Mouse (Mus musculus): Measurements from ENCODE around the gene Larp1. TPM values are rescaled to one million over a fixed set of nuclear protein-coding genes. Genes with fewer than 3 reads are reported as not detected.
A peak's percentile ranks its signal among the peaks of the same experiment; 100 is the strongest.

The Larp1 gene
- total and polyA plus RNA-seq, 3 experiments = 73.9 to 2,325 (median 201) TPM

GRCm38 (mm10) chr11:57983480-57984342 is 25.2 kb upstream of the Larp1 start (continued):
- TF ChIP-seq MXI1 (IDR thresholded peaks at IDR 0.05; ENCODE audit: low read depth, low read length) = peak; percentile 95
- no peak for TF ChIP-seq E2F4 (IDR thresholded peaks at IDR 0.05; ENCODE audit: borderline replicate concordance, low read depth, low read length)
- TF ChIP-seq GATA1 (IDR thresholded peaks at IDR 0.05; ENCODE audit: low read depth, low read length) = no peak
- TF ChIP-seq NELFE (IDR thresholded peaks at IDR 0.05; ENCODE audit: low read depth, low read length) = no peak
- no peak for TF ChIP-seq ELF1 (IDR thresholded peaks at IDR 0.05; ENCODE audit: low read depth, low read length)
- TF ChIP-seq TAL1 (IDR thresholded peaks at IDR 0.05; ENCODE audit: low read length) = peak; percentile 61
- peak; percentile 15; the same call in 1 of the 2 replicates for TF ChIP-seq TBP (IDR thresholded peaks at IDR 0.05; ENCODE audit: low read depth, low read length)
- TF ChIP-seq NRF1 (IDR thresholded peaks at IDR 0.05; ENCODE audit: insufficient read depth, low read depth, low read length, poor library complexity, severe bottlenecking) = no peak
- TF ChIP-seq CHD1 (IDR thresholded peaks at IDR 0.05; ENCODE audit: low read depth, low read length) = no peak
- TF ChIP-seq POLR2AphosphoS5 (IDR thresholded peaks at IDR 0.05; ENCODE audit: borderline replicate concordance, low read depth, low read length) = no peak
- peak; percentile 70 for TF ChIP-seq SIN3A (IDR thresholded peaks at IDR 0.05; ENCODE audit: low read length)
- peak; percentile 75 for TF ChIP-seq TCF12 (IDR thresholded peaks at IDR 0.05; ENCODE audit: low read depth, low read length)
- no peak for TF ChIP-seq USF2 (IDR thresholded peaks at IDR 0.05; ENCODE audit: borderline replicate concordance in 1 of 2, insufficient read depth in 1 of 2, low read depth in 1 of 2, low read length in 2 of 2)
- TF ChIP-seq UBTF (IDR thresholded peaks at IDR 0.05; ENCODE audit: borderline replicate concordance, insufficient read depth, low read depth, low read length) = no peak
- peak in 1 of 2 experiments; percentile 67; a peak in 3 of 4 replicates for TF ChIP-seq EP300 (IDR thresholded peaks at IDR 0.05; ENCODE audit: low read depth in 1 of 2, low read length in 2 of 2)
- TF ChIP-seq ZNF384 (IDR thresholded peaks at IDR 0.05; ENCODE audit: low read depth, low read length) = no peak
- peak; percentile 57; the same call in 1 of the 2 replicates for TF ChIP-seq MAZ (IDR thresholded peaks at IDR 0.05; ENCODE audit: low read depth, low read length)
- TF ChIP-seq RAD21 (IDR thresholded peaks at IDR 0.05; ENCODE audit: low read depth, low read length) = no peak; the same call in 1 of the 2 replicates
- TF ChIP-seq ZKSCAN1 (IDR thresholded peaks at IDR 0.05; ENCODE audit: low read depth, low read length) = no peak
- TF ChIP-seq MAX (IDR thresholded peaks at IDR 0.05; ENCODE audit: low read length) = peak; percentile 95

- H3K27ac ChIP-seq (ENCODE audit: control insufficient read depth, low read depth, low read length) = peak overlapping the region; percentile 100
- peaks cover 8 to 11% of the 10 kb centered on the region in 2 experiments for H3K4me1 ChIP-seq (ENCODE audit: control insufficient read depth in 1 of 2, insufficient read depth in 2 of 2, low read length in 2 of 2)
- TF ChIP-seq CTCF (IDR thresholded peaks at IDR 0.05 in 2 of 3, conservative IDR thresholded peaks at IDR 0.05 in 1 of 3; ENCODE audit: control insufficient read depth in 1 of 3, insufficient read depth in 1 of 3, low read depth in 2 of 3, low read length in 3 of 3, poor library complexity in 1 of 3, severe bottlenecking in 1 of 3) = no peak
- TF ChIP-seq POLR2AphosphoS2 (IDR thresholded peaks at IDR 0.05; ENCODE audit: low read length) = no peak
- TF ChIP-seq POLR2AphosphoS5 (IDR thresholded peaks at IDR 0.05; ENCODE audit: borderline replicate concordance, low read depth, low read length) = no peak
- TF ChIP-seq MAFK (IDR thresholded peaks at IDR 0.05; ENCODE audit: borderline replicate concordance, low read depth, low read length) = no peak
- no peak for TF ChIP-seq GABPA (IDR thresholded peaks at IDR 0.05; ENCODE audit: low read depth, low read length)
- TF ChIP-seq RAD21 (IDR thresholded peaks at IDR 0.05; ENCODE audit: low read depth, low read length) = no peak
- peak; percentile 77 for TF ChIP-seq GATA1 (IDR thresholded peaks at IDR 0.05; ENCODE audit: low read depth, low read length)
- TF ChIP-seq SMC3 (IDR thresholded peaks at IDR 0.05; ENCODE audit: low read depth, low read length) = no peak
- no peak for TF ChIP-seq KAT2A (conservative IDR thresholded peaks at IDR 0.05; ENCODE audit: low read depth, low read length)
- TF ChIP-seq CHD2 (IDR thresholded peaks at IDR 0.05; ENCODE audit: low read length) = no peak
- peak; percentile 25 to 61; a peak in 3 of 4 replicates for TF ChIP-seq EP300 (IDR thresholded peaks at IDR 0.05; ENCODE audit: low read depth in 1 of 2, low read length in 2 of 2)
- no peak for TF ChIP-seq JUND (IDR thresholded peaks at IDR 0.05; ENCODE audit: low read depth, low read length)
- no peak for TF ChIP-seq MEF2A (IDR thresholded peaks at IDR 0.05; ENCODE audit: extremely low read depth, insufficient replicate concordance, low read depth, low read length, poor library complexity, severe bottlenecking)
- TF ChIP-seq BHLHE40 (IDR thresholded peaks at IDR 0.05; ENCODE audit: borderline replicate concordance, low read depth, low read length) = no peak
- TF ChIP-seq MYC (IDR thresholded peaks at IDR 0.05; ENCODE audit: low read depth, low read length) = no peak; the same call in 1 of the 2 replicates
- TF ChIP-seq NELFE (IDR thresholded peaks at IDR 0.05; ENCODE audit: low read depth, low read length) = no peak
- TF ChIP-seq ZKSCAN1 (IDR thresholded peaks at IDR 0.05; ENCODE audit: low read depth, low read length) = peak; percentile 95
- TF ChIP-seq RCOR1 (IDR thresholded peaks at IDR 0.05; ENCODE audit: low read depth, low read length) = no peak
- no peak; the same call in 1 of the 2 replicates for TF ChIP-seq MXI1 (IDR thresholded peaks at IDR 0.05; ENCODE audit: low read depth, low read length)
- no peak for TF ChIP-seq MAZ (IDR thresholded peaks at IDR 0.05; ENCODE audit: low read depth, low read length)
These were observed 24.6 kb upstream of the Larp1 start for GRCm38 (mm10) chr11:57984343-57984666.

More at GRCm38 (mm10) chr11:57984343-57984666, 24.6 kb upstream of the Larp1 start:
- H3K4me3 ChIP-seq (ENCODE audit: control insufficient read depth in 1 of 2, insufficient read depth in 1 of 2, low read depth in 2 of 2, low read length in 2 of 2) = peak overlapping the region; percentile 31 to 51
- H3K9ac ChIP-seq (ENCODE audit: control insufficient read depth, low read depth, low read length, poor library complexity, severe bottlenecking) = peak overlapping the region; percentile 62
- H3K9me3 ChIP-seq (replicated peaks; ENCODE audit: insufficient read depth, low read length) = no peaks in the 10 kb centered on the region
- no peak for DNase-seq (ENCODE audit: low read depth, low spot score)
- peaks cover 2 to 6% of the 10 kb centered on the region in 2 experiments; a peak in 3 of 4 replicates for H3K27me3 ChIP-seq (ENCODE audit: control insufficient read depth in 1 of 2, insufficient read depth in 2 of 2, low read length in 2 of 2)
- H3K79me2 ChIP-seq (ENCODE audit: control insufficient read depth, insufficient read depth, low read length, poor library complexity) = no peaks in the 10 kb centered on the region
- peaks cover 0 to 9% of the 10 kb centered on the region in 2 experiments; a peak in 2 of 4 replicates for H3K36me3 ChIP-seq (ENCODE audit: control insufficient read depth in 1 of 2, insufficient read depth in 2 of 2, low read length in 2 of 2)
